Mouse (Mus musculus): ENCODE results near the gene Gm49355. TPM values are rescaled to one million over a fixed set of nuclear protein-coding genes. Genes with fewer than 3 reads are reported as not detected.

Gene Gm49355
- total and polyA plus RNA-seq, 3 experiments = 0.07 to 0.18 TPM; not detected in 1

- Histone ChIP-seq H3K4me3 (no peak overlapping the region), H3K9ac (ENCODE audit: low read depth, low read length) (no peak overlapping the region), H3K27me3 (ENCODE audit: control insufficient read depth, insufficient read depth, low read length) (no peaks in the 10 kb centered on the region), H3K79me2 (replicated peaks; ENCODE audit: control insufficient read depth, insufficient read depth, low read length) (no peaks in the 10 kb centered on the region), H3K27ac (no peak overlapping the region), H3K36me3 (ENCODE audit: control insufficient read depth, insufficient read depth, low read length) (no peaks in the 10 kb centered on the region), H3K4me1 (ENCODE audit: control insufficient read depth, insufficient read depth, low read length) (no peaks in the 10 kb centered on the region)
- DNase-seq = no peak
- TF ChIP-seq CTCF (IDR thresholded peaks at IDR 0.05) (no peak), POLR2A (IDR thresholded peaks at IDR 0.05; ENCODE audit: insufficient read depth, low read depth, low read length) (no peak), EP300 (IDR thresholded peaks at IDR 0.05; ENCODE audit: insufficient read depth, low read depth, low read length) (no peak)
- intact Hi-C loops (cut with DNase I) = loop anchor here (5.0 kb wide), 1 partner anchor 233 kb away; no protein-coding TSS in a partner anchor
Measured at GRCm38 (mm10) chr14:12299171-12299570, 15.4 kb downstream of the Gm49355 start.

GRCm38 (mm10) chr14:12299654-12300053 is 15.9 kb downstream of the Gm49355 start:
- intact Hi-C loops (cut with DNase I) = loop anchor here (5.0 kb wide), 1 partner anchor 233 kb away; no protein-coding TSS in a partner anchor
- no peak overlapping the region for H3K4me3 ChIP-seq
- DNase-seq = no peak
- no peaks in the 10 kb centered on the region for H3K79me2 ChIP-seq (replicated peaks; ENCODE audit: control insufficient read depth, insufficient read depth, low read length)
- H3K27ac ChIP-seq = no peak overlapping the region
- WGBS = 87% methylated on average over 6 of the region's 6 CpGs
- H3K9ac ChIP-seq (ENCODE audit: low read depth, low read length) = no peak overlapping the region
- no peaks in the 10 kb centered on the region for H3K4me1 ChIP-seq (ENCODE audit: control insufficient read depth, insufficient read depth, low read length)
- no peak for TF ChIP-seq EP300 (IDR thresholded peaks at IDR 0.05; ENCODE audit: insufficient read depth, low read depth, low read length)
- H3K27me3 ChIP-seq (ENCODE audit: control insufficient read depth, insufficient read depth, low read length) = no peaks in the 10 kb centered on the region
- no peaks in the 10 kb centered on the region for H3K36me3 ChIP-seq (ENCODE audit: control insufficient read depth, insufficient read depth, low read length)

GRCm38 (mm10) chr14:12300275-12300674 is 16.5 kb downstream of the Gm49355 start:
- 83% methylated on average over 4 of the region's 4 CpGs for WGBS
- DNase-seq = no peak
- no peak for TF ChIP-seq EP300 (IDR thresholded peaks at IDR 0.05; ENCODE audit: insufficient read depth, low read depth, low read length)
- TF ChIP-seq POLR2A (IDR thresholded peaks at IDR 0.05; ENCODE audit: insufficient read depth, low read depth, low read length) = no peak
- TF ChIP-seq CTCF (IDR thresholded peaks at IDR 0.05) = no peak
- no peaks in the 10 kb centered on the region for H3K27me3 ChIP-seq (ENCODE audit: control insufficient read depth, insufficient read depth, low read length)
- intact Hi-C loops (cut with DNase I) = no loop called here
- H3K36me3 ChIP-seq (ENCODE audit: control insufficient read depth, insufficient read depth, low read length) = no peaks in the 10 kb centered on the region
- H3K4me1 ChIP-seq (ENCODE audit: control insufficient read depth, insufficient read depth, low read length) = no peaks in the 10 kb centered on the region
- H3K9ac ChIP-seq (ENCODE audit: low read depth, low read length) = no peak overlapping the region
- H3K4me3 ChIP-seq = no peak overlapping the region
- no peaks in the 10 kb centered on the region for H3K79me2 ChIP-seq (replicated peaks; ENCODE audit: control insufficient read depth, insufficient read depth, low read length)
- no peak overlapping the region for H3K27ac ChIP-seq

GRCm38 (mm10) chr14:12300677-12301076 is 16.9 kb downstream of the Gm49355 start:
- Histone ChIP-seq H3K27me3 (ENCODE audit: control insufficient read depth, insufficient read depth, low read length) (no peaks in the 10 kb centered on the region), H3K4me1 (ENCODE audit: control insufficient read depth, insufficient read depth, low read length) (no peaks in the 10 kb centered on the region), H3K4me3 (no peak overlapping the region), H3K79me2 (replicated peaks; ENCODE audit: control insufficient read depth, insufficient read depth, low read length) (no peaks in the 10 kb centered on the region), H3K27ac (no peak overlapping the region), H3K9ac (ENCODE audit: low read depth, low read length) (no peak overlapping the region), H3K36me3 (ENCODE audit: control insufficient read depth, insufficient read depth, low read length) (no peaks in the 10 kb centered on the region)
- WGBS = 79% methylated on average over 3 of the region's 3 CpGs
- intact Hi-C loops (cut with DNase I) = no loop called here
- no peak for DNase-seq
- TF ChIP-seq EP300 (IDR thresholded peaks at IDR 0.05; ENCODE audit: insufficient read depth, low read depth, low read length) = no peak
- TF ChIP-seq CTCF (IDR thresholded peaks at IDR 0.05) = peak; percentile 60

- Histone ChIP-seq H3K9ac (ENCODE audit: low read depth, low read length) (no peak overlapping the region), H3K27me3 (ENCODE audit: control insufficient read depth, insufficient read depth, low read length) (no peaks in the 10 kb centered on the region), H3K4me1 (ENCODE audit: control insufficient read depth, insufficient read depth, low read length) (no peaks in the 10 kb centered on the region), H3K4me3 (no peak overlapping the region), H3K36me3 (ENCODE audit: control insufficient read depth, insufficient read depth, low read length) (no peaks in the 10 kb centered on the region; the same call in 1 of the 2 replicates), H3K79me2 (replicated peaks; ENCODE audit: control insufficient read depth, insufficient read depth, low read length) (no peaks in the 10 kb centered on the region), H3K27ac (no peak overlapping the region)
- DNase-seq = no peak
- intact Hi-C loops (cut with DNase I) = no loop called here
- TF ChIP-seq CTCF (IDR thresholded peaks at IDR 0.05) = no peak
- TF ChIP-seq EP300 (IDR thresholded peaks at IDR 0.05; ENCODE audit: insufficient read depth, low read depth, low read length) = no peak
- no peak for TF ChIP-seq POLR2A (IDR thresholded peaks at IDR 0.05; ENCODE audit: insufficient read depth, low read depth, low read length)
- 74% methylated on average over 2 of the region's 2 CpGs for WGBS
Measured at GRCm38 (mm10) chr14:12303106-12303505, 19.3 kb downstream of the Gm49355 start.

- H3K4me1 ChIP-seq (ENCODE audit: control insufficient read depth, insufficient read depth, low read length) = no peaks in the 10 kb centered on the region
- H3K9ac ChIP-seq (ENCODE audit: low read depth, low read length) = no peak overlapping the region
- no peak for TF ChIP-seq POLR2A (IDR thresholded peaks at IDR 0.05; ENCODE audit: insufficient read depth, low read depth, low read length)
- TF ChIP-seq CTCF (IDR thresholded peaks at IDR 0.05) = peak; percentile 14
- WGBS = 69% methylated on average over 7 of the region's 7 CpGs
- no peaks in the 10 kb centered on the region for H3K36me3 ChIP-seq (ENCODE audit: control insufficient read depth, insufficient read depth, low read length)
- H3K27ac ChIP-seq = no peak overlapping the region
- intact Hi-C loops (cut with DNase I) = no loop called here
- no peak for DNase-seq
- no peaks in the 10 kb centered on the region for H3K79me2 ChIP-seq (replicated peaks; ENCODE audit: control insufficient read depth, insufficient read depth, low read length)
- no peak overlapping the region for H3K4me3 ChIP-seq
- H3K27me3 ChIP-seq (ENCODE audit: control insufficient read depth, insufficient read depth, low read length) = peaks cover 7% of the 10 kb centered on the region
Measured at GRCm38 (mm10) chr14:12333622-12334021, 49.8 kb downstream of the Gm49355 start.

Measured in heart, adult 2 months (tissue).